Mouse (Mus musculus) cortical plate, adult 2 months (tissue): ENCODE data around the gene Nek4.

Experiments
- CTCF ChIP-seq: fragments of 200-500 bp; IDR thresholded peaks from 2 replicates; pipeline ENCODE4 v1.5.1; 2011; ENCODE audit warnings: mild to moderate bottlenecking, control low read depth, low read length; ENCODE audit not compliant: insufficient read depth; ENCODE audit errors: extremely low read depth
- POLR2A ChIP-seq: fragments of 200-500 bp; IDR thresholded peaks from 2 replicates; pipeline ENCODE4 v1.6.1; 2011; ENCODE audit warnings: mild to moderate bottlenecking, low read length, control low read depth; ENCODE audit not compliant: insufficient read depth; ENCODE audit errors: extremely low read depth

GRCm38 (mm10) chr14:30913404-30913803 lies 37.8 kb upstream of the Nek4 start:
- TF ChIP-seq CTCF (no peak), POLR2A (no peak)
